Mouse (Mus musculus) embryonic facial prominence, embryonic 13.5 days (tissue): ENCODE results near the gene Gm7970. TPM values are rescaled to one million over a fixed set of nuclear protein-coding genes. Genes with fewer than 3 reads are reported as not detected.
"Not testable (repeated sequence)": the region's sequence is repeated elsewhere in the genome, so short reads cannot be mapped to it uniquely, and the experiment has no call there.

Experiments used
- ATAC-seq: fragments of 200-750 bp; cut with Nextera tagmentation; 2 replicates; pipeline ENCODE4 v1.8.0; 2017; ENCODE audit warnings: low read depth; ENCODE audit not compliant: insufficient number of reproducible peaks, insufficient read depth, low FRiP score, low TSS enrichment
- H3K27ac ChIP-seq: fragments of 300-500 bp; sonication (generic); 2 replicates; pipeline ENCODE4 v1.5.1; 2015; ENCODE audit warnings: moderate library complexity, mild to moderate bottlenecking, inconsistent platforms
- H3K27me3 ChIP-seq: fragments of 300-500 bp; sonication (generic); 2 replicates; pipeline ENCODE4 v1.6.1; 2015; ENCODE audit warnings: mild to moderate bottlenecking, inconsistent platforms
- H3K36me3 ChIP-seq: fragments of 300-500 bp; sonication (generic); 2 replicates; pipeline ENCODE4 v1.6.1; 2015; ENCODE audit warnings: mild to moderate bottlenecking, inconsistent platforms
- H3K4me1 ChIP-seq: fragments of 300-500 bp; sonication (generic); 2 replicates; pipeline ENCODE4 v1.6.1; 2015; ENCODE audit warnings: inconsistent platforms
- H3K4me2 ChIP-seq: fragments of 300-500 bp; sonication (generic); 2 replicates; pipeline ENCODE4 v1.6.1; 2015; ENCODE audit warnings: moderate library complexity, mild to moderate bottlenecking, inconsistent platforms
- H3K4me3 ChIP-seq: fragments of 300-500 bp; sonication (generic); 2 replicates; pipeline ENCODE4 v1.5.1; 2015; ENCODE audit warnings: mild to moderate bottlenecking, inconsistent platforms
- H3K9ac ChIP-seq: fragments of 300-500 bp; sonication (generic); 2 replicates; pipeline ENCODE4 v1.6.1; 2015; ENCODE audit warnings: mild to moderate bottlenecking, inconsistent platforms
- H3K9me3 ChIP-seq: fragments of 300-500 bp; sonication (generic); 2 replicates; pipeline ENCODE4 v1.6.1; 2016; ENCODE audit warnings: inconsistent platforms
- WGBS: fragments of 180-500 bp; shearing (Covaris S2); methylation state at CpG from one replicate; pipeline ENCODE4 v1.1.7; 2015; ENCODE audit warnings: mixed read lengths; 5-methylcytosine and 5-hydroxymethylcytosine counted together
- polyA plus RNA-seq: library from polyadenylated mRNA; unstranded; fragments of >200 nt; fragmentation: Nextera tagmentation; extraction: Ambion mirVana; gene quantifications from 2 replicates; pipeline ENCODE4 v1.2.1, GENCODE M21; 2015

Gm7970 gene
- not detected in 2 replicates for polyA plus RNA-seq

GRCm38 (mm10) chr14:41555483-41555882 is at the start of gene Gm7970:
Gene Gm7970, minus strand, starts transcription at chr14:41555583.
- not testable (repeated sequence) for H3K27ac ChIP-seq, H3K9me3 ChIP-seq, ATAC-seq, H3K9ac ChIP-seq, H3K27me3 ChIP-seq, H3K4me3 ChIP-seq, H3K4me2 ChIP-seq, H3K4me1 ChIP-seq, H3K36me3 ChIP-seq
- no CpG with 5 or more reads among the region's 2 CpGs for WGBS

GRCm38 (mm10) chr14:41600935-41601334 is 45.6 kb upstream of the Gm7970 start:
- H3K4me2 ChIP-seq, H3K27ac ChIP-seq, H3K4me1 ChIP-seq, ATAC-seq, H3K27me3 ChIP-seq, H3K9ac ChIP-seq, H3K36me3 ChIP-seq, H3K9me3 ChIP-seq, H3K4me3 ChIP-seq: not testable (repeated sequence)
- 89% methylated on average over 15 of the region's 15 CpGs for WGBS

GRCm38 (mm10) chr14:41586346-41586745 is 31.0 kb upstream of the Gm7970 start:
- not testable (repeated sequence) for H3K27me3 ChIP-seq, H3K9ac ChIP-seq, H3K36me3 ChIP-seq, H3K27ac ChIP-seq, ATAC-seq, H3K9me3 ChIP-seq, H3K4me1 ChIP-seq, H3K4me2 ChIP-seq, H3K4me3 ChIP-seq
- WGBS, result 75% methylated on average over 1 of the region's 1 CpGs

GRCm38 (mm10) chr14:41572911-41573310 is 17.5 kb upstream of the Gm7970 start, which contains the start of gene 1700049E17Rik2:
Gene 1700049E17Rik2, plus strand, starts transcription at chr14:41573211.
- not testable (repeated sequence) for H3K9me3 ChIP-seq, H3K4me3 ChIP-seq, H3K27ac ChIP-seq, H3K27me3 ChIP-seq, H3K4me1 ChIP-seq, H3K36me3 ChIP-seq, ATAC-seq, H3K4me2 ChIP-seq, H3K9ac ChIP-seq
- WGBS, result no CpG with 5 or more reads among the region's 1 CpGs

- not testable (repeated sequence) for H3K36me3 ChIP-seq, H3K4me2 ChIP-seq, H3K4me1 ChIP-seq, H3K27me3 ChIP-seq, H3K9me3 ChIP-seq, H3K27ac ChIP-seq, H3K4me3 ChIP-seq, H3K9ac ChIP-seq, ATAC-seq
- WGBS, result 76% methylated on average over 1 of the region's 1 CpGs
Measured at GRCm38 (mm10) chr14:41524695-41525094, 30.7 kb downstream of the Gm7970 start.

GRCm38 (mm10) chr14:41520683-41521082 is 34.7 kb downstream of the Gm7970 start:
- not testable (repeated sequence) for H3K4me3 ChIP-seq, H3K4me2 ChIP-seq, H3K4me1 ChIP-seq, H3K36me3 ChIP-seq, H3K9ac ChIP-seq, ATAC-seq, H3K27me3 ChIP-seq, H3K9me3 ChIP-seq, H3K27ac ChIP-seq
- 71% methylated on average over 5 of the region's 5 CpGs for WGBS

Other genes with a start within 250 kb of the Gm7970 start
- gene Gm5798, start 207.0 kb downstream of the Gm7970 start, polyA plus RNA-seq, result not detected in 2 replicates
- not detected in 2 replicates for gene Gm7945, start 169.2 kb downstream of the Gm7970 start, polyA plus RNA-seq
- not detected in 2 replicates for gene Gm6482, start 147.3 kb downstream of the Gm7970 start, polyA plus RNA-seq
- not detected in 2 replicates for gene Gm7954, start 102.1 kb downstream of the Gm7970 start, polyA plus RNA-seq
- not detected in 2 replicates for gene Gm3486, start 66.1 kb downstream of the Gm7970 start, polyA plus RNA-seq
- gene 1700049E17Rik2, start 17.6 kb upstream of the Gm7970 start, polyA plus RNA-seq, result not detected in 2 replicates
- not detected in 2 replicates for gene Gm3072, start 69.0 kb upstream of the Gm7970 start, polyA plus RNA-seq
- gene Gm3676, start 90.9 kb upstream of the Gm7970 start, polyA plus RNA-seq, result not detected in 2 replicates
- gene Gm8068, start 146.3 kb upstream of the Gm7970 start, polyA plus RNA-seq, result not detected in 2 replicates
- gene Gm7929, start 195.0 kb upstream of the Gm7970 start, polyA plus RNA-seq, result not detected in 2 replicates
- gene Gm47189, start 216.9 kb upstream of the Gm7970 start, polyA plus RNA-seq, result not detected in 2 replicates